Mouse (Mus musculus) embryonic facial prominence, embryonic 12.5 days (tissue): ENCODE data around the gene BC052040. TPM values are rescaled to one million over a fixed set of nuclear protein-coding genes. Genes with fewer than 3 reads are reported as not detected.

Experiments used
- ATAC-seq: fragments of 200-750 bp; cut with Nextera tagmentation; 2 replicates; pipeline ENCODE4 v1.8.0; 2017; ENCODE audit not compliant: insufficient number of reproducible peaks, insufficient read depth, low FRiP score, low TSS enrichment
- H3K27ac ChIP-seq: fragments of 300-500 bp; sonication (generic); 2 replicates; pipeline ENCODE4 v1.5.1; 2016; ENCODE audit warnings: mild to moderate bottlenecking
- H3K27me3 ChIP-seq: fragments of 300-500 bp; sonication (generic); 2 replicates; pipeline ENCODE4 v1.6.1; 2016; ENCODE audit warnings: mild to moderate bottlenecking, moderate library complexity
- H3K36me3 ChIP-seq: fragments of 300-500 bp; sonication (generic); 2 replicates; pipeline ENCODE4 v1.6.1; 2016; ENCODE audit warnings: mild to moderate bottlenecking
- H3K4me1 ChIP-seq: fragments of 300-500 bp; sonication (generic); 2 replicates; pipeline ENCODE4 v1.6.1; 2016
- H3K4me2 ChIP-seq: fragments of 300-500 bp; sonication (generic); replicated peaks from 2 replicates; pipeline ENCODE4 v1.6.1; 2016; ENCODE audit warnings: mild to moderate bottlenecking, moderate library complexity
- H3K4me3 ChIP-seq: fragments of 300-500 bp; sonication (generic); 2 replicates; pipeline ENCODE4 v1.5.1; 2016; ENCODE audit warnings: mild to moderate bottlenecking
- H3K9ac ChIP-seq: fragments of 300-500 bp; sonication (generic); 2 replicates; pipeline ENCODE4 v1.6.1; 2016; ENCODE audit warnings: mild to moderate bottlenecking, moderate library complexity
- H3K9me3 ChIP-seq: fragments of 300-500 bp; sonication (generic); 2 replicates; pipeline ENCODE4 v1.6.1; 2016; ENCODE audit warnings: mild to moderate bottlenecking, moderate library complexity
- WGBS: fragments of 180-500 bp; shearing (Covaris S2); methylation state at CpG from one replicate; pipeline ENCODE4 v1.1.7; 2016; 5-methylcytosine and 5-hydroxymethylcytosine counted together
- polyA plus RNA-seq: library from polyadenylated mRNA; unstranded; fragments of >200 nt; fragmentation: Nextera tagmentation; extraction: Ambion mirVana; gene quantifications from 2 replicates; pipeline ENCODE4 v1.2.1, GENCODE M21; 2016

The BC052040 gene
- polyA plus RNA-seq, 1 experiment from 2014 or later, result 14.4 TPM

GRCm38 (mm10) chr2:115574802-115575201, 6.7 kb upstream of the BC052040 start:
- Histone ChIP-seq H3K27me3 (no peaks in the 10 kb centered on the region), H3K4me2 (no peak overlapping the region), H3K9ac (no peak overlapping the region), H3K36me3 (no peaks in the 10 kb centered on the region), H3K27ac (no peak overlapping the region), H3K9me3 (no peaks in the 10 kb centered on the region), H3K4me1 (no peaks in the 10 kb centered on the region), H3K4me3 (no peak overlapping the region)
- ATAC-seq, result no peak
- WGBS, result 69% methylated on average over 5 of the region's 5 CpGs

- Histone ChIP-seq H3K9ac (no peak overlapping the region; the same call in 1 of the 2 replicates), H3K4me3 (peak overlapping the region; percentile 9; the same call in 1 of the 2 replicates), H3K9me3 (no peaks in the 10 kb centered on the region), H3K36me3 (no peaks in the 10 kb centered on the region), H3K4me1 (peaks cover 5% of the 10 kb centered on the region; the same call in 1 of the 2 replicates), H3K4me2 (peak overlapping the region; percentile 44), H3K27me3 (no peaks in the 10 kb centered on the region), H3K27ac (0 out of 2 replicates have a peak overlapping the region, but pooled peaks have one; percentile 23)
- no peak for ATAC-seq
- WGBS, result 31% methylated on average over 18 of the region's 18 CpGs
These were observed 2.2 kb upstream of the BC052040 start for GRCm38 (mm10) chr2:115579171-115579900.

- Histone ChIP-seq H3K36me3 (no peaks in the 10 kb centered on the region), H3K27ac (no peak overlapping the region), H3K4me2 (no peak overlapping the region), H3K27me3 (no peaks in the 10 kb centered on the region), H3K4me3 (no peak overlapping the region), H3K9me3 (no peaks in the 10 kb centered on the region), H3K9ac (no peak overlapping the region), H3K4me1 (peaks cover 5% of the 10 kb centered on the region; the same call in 1 of the 2 replicates)
- no peak for ATAC-seq
- WGBS, result 43% methylated on average over 6 of the region's 6 CpGs
These were observed 1.5 kb upstream of the BC052040 start for GRCm38 (mm10) chr2:115579976-115580375.

- Histone ChIP-seq H3K36me3 (no peaks in the 10 kb centered on the region), H3K4me2 (peak overlapping the region; percentile 71), H3K9me3 (no peaks in the 10 kb centered on the region), H3K4me1 (peaks cover 5% of the 10 kb centered on the region; the same call in 1 of the 2 replicates), H3K9ac (peak overlapping the region; percentile 64), H3K27ac (peak overlapping the region; percentile 61; the same call in 1 of the 2 replicates), H3K4me3 (peak overlapping the region; percentile 55), H3K27me3 (no peaks in the 10 kb centered on the region)
- no peak for ATAC-seq
- WGBS, result 65% methylated on average over 10 of the region's 10 CpGs
These were observed 583 bp downstream of the BC052040 start for GRCm38 (mm10) chr2:115581989-115582608.

- H3K4me1 ChIP-seq, result peaks cover 5% of the 10 kb centered on the region; the same call in 1 of the 2 replicates
- H3K27ac ChIP-seq, result no peak overlapping the region
- H3K4me3 ChIP-seq, result no peak overlapping the region
- no peaks in the 10 kb centered on the region for H3K9me3 ChIP-seq
- H3K9ac ChIP-seq, result no peak overlapping the region
- ATAC-seq, result no peak
- no peaks in the 10 kb centered on the region for H3K36me3 ChIP-seq
- H3K27me3 ChIP-seq, result no peaks in the 10 kb centered on the region
- no peak overlapping the region for H3K4me2 ChIP-seq
These were observed 2.3 kb downstream of the BC052040 start for GRCm38 (mm10) chr2:115583776-115584175.

GRCm38 (mm10) chr2:115590602-115591001, 9.1 kb downstream of the BC052040 start:
- Histone ChIP-seq H3K4me2 (no peak overlapping the region), H3K4me3 (no peak overlapping the region), H3K27me3 (no peaks in the 10 kb centered on the region), H3K4me1 (peaks cover 9% of the 10 kb centered on the region), H3K9me3 (no peaks in the 10 kb centered on the region), H3K36me3 (no peaks in the 10 kb centered on the region), H3K9ac (no peak overlapping the region), H3K27ac (no peak overlapping the region)
- no peak for ATAC-seq
- WGBS, result 92% methylated on average over 2 of the region's 2 CpGs

- no peak for ATAC-seq
- H3K4me1 ChIP-seq, result peaks cover 9% of the 10 kb centered on the region
- no peak overlapping the region for H3K4me2 ChIP-seq
- no peak overlapping the region for H3K4me3 ChIP-seq
- WGBS, result 84% methylated on average over 2 of the region's 2 CpGs
- no peaks in the 10 kb centered on the region for H3K27me3 ChIP-seq
- no peaks in the 10 kb centered on the region for H3K36me3 ChIP-seq
- H3K27ac ChIP-seq, result no peak overlapping the region
- no peak overlapping the region for H3K9ac ChIP-seq
- no peaks in the 10 kb centered on the region for H3K9me3 ChIP-seq
These were observed 11.2 kb downstream of the BC052040 start for GRCm38 (mm10) chr2:115592651-115593119.

GRCm38 (mm10) chr2:115597017-115597416, 15.5 kb downstream of the BC052040 start:
- Histone ChIP-seq H3K9me3 (no peaks in the 10 kb centered on the region), H3K27me3 (no peaks in the 10 kb centered on the region), H3K27ac (no peak overlapping the region), H3K4me3 (no peak overlapping the region), H3K36me3 (no peaks in the 10 kb centered on the region), H3K4me1 (peaks cover 13% of the 10 kb centered on the region), H3K9ac (no peak overlapping the region), H3K4me2 (no peak overlapping the region)
- no peak for ATAC-seq
- 83% methylated on average over 10 of the region's 10 CpGs for WGBS

DNA sequence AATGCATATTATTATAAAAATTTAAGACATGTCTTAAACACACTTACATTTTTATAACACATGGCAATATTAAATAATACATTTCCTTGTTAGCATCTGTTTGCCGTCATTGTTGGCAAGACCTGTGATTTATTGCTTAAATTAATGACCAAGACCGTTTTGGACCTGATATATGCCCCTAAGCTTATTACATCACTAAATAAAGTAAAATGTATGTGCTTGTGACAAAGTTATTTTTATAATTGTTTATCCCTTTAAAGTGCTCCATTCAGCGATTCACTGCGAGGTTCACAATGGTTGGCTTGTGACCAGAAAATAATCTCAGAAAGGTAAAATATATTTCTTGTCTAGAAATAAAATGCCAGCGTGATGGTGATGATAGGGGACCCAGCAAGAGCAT, 16.8 kb downstream of the BC052040 start:
- WGBS, result 82% methylated on average over 5 of the region's 5 CpGs
- Histone ChIP-seq H3K27me3 (no peaks in the 10 kb centered on the region), H3K4me1 (peaks cover 4% of the 10 kb centered on the region; the same call in 1 of the 2 replicates), H3K27ac (no peak overlapping the region), H3K4me3 (no peak overlapping the region), H3K9ac (no peak overlapping the region), H3K9me3 (no peaks in the 10 kb centered on the region), H3K36me3 (no peaks in the 10 kb centered on the region), H3K4me2 (no peak overlapping the region)
- no peak for ATAC-seq

DNA sequence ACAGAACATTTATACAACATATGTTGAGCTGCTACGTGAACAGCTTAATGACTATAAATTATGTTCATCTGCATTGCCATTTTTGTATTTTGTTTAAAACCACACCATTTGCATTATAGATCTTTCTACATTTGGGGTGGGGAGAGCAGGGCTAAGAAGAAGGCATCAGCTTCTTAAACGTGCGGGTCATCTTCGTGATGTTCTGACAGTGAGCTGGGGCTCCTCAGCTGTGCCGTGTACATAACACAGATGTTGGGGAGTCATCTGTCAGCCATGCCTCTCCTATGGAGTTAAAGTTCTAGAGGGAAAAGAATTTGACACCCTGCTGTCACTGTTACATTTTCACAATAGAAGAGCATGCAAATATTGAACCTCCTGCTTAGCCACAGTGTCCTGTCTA, 19.2 kb downstream of the BC052040 start:
- H3K9me3 ChIP-seq, result no peaks in the 10 kb centered on the region
- H3K4me3 ChIP-seq, result no peak overlapping the region
- H3K4me1 ChIP-seq, result peaks cover 4% of the 10 kb centered on the region; the same call in 1 of the 2 replicates
- no peak overlapping the region for H3K27ac ChIP-seq
- H3K4me2 ChIP-seq, result no peak overlapping the region
- no peak overlapping the region for H3K9ac ChIP-seq
- ATAC-seq, result no peak
- WGBS, result 50% methylated on average over 5 of the region's 5 CpGs
- no peaks in the 10 kb centered on the region for H3K27me3 ChIP-seq
- no peaks in the 10 kb centered on the region for H3K36me3 ChIP-seq

- H3K27me3 ChIP-seq, result no peaks in the 10 kb centered on the region
- H3K27ac ChIP-seq, result no peak overlapping the region
- 93% methylated on average over 1 of the region's 1 CpGs for WGBS
- H3K4me3 ChIP-seq, result no peak overlapping the region
- no peaks in the 10 kb centered on the region for H3K36me3 ChIP-seq
- no peak for ATAC-seq
- no peak overlapping the region for H3K4me2 ChIP-seq
- no peak overlapping the region for H3K9ac ChIP-seq
- H3K9me3 ChIP-seq, result no peaks in the 10 kb centered on the region
- H3K4me1 ChIP-seq, result peaks cover 4% of the 10 kb centered on the region; the same call in 1 of the 2 replicates
These were observed 19.8 kb downstream of the BC052040 start for GRCm38 (mm10) chr2:115601280-115601679.

GRCm38 (mm10) chr2:115602116-115602515, 20.6 kb downstream of the BC052040 start:
- no peaks in the 10 kb centered on the region for H3K36me3 ChIP-seq
- H3K27ac ChIP-seq, result no peak overlapping the region
- 85% methylated on average over 2 of the region's 2 CpGs for WGBS
- ATAC-seq, result no peak
- H3K27me3 ChIP-seq, result no peaks in the 10 kb centered on the region
- H3K4me1 ChIP-seq, result peaks cover 4% of the 10 kb centered on the region; the same call in 1 of the 2 replicates
- H3K4me3 ChIP-seq, result no peak overlapping the region
- H3K4me2 ChIP-seq, result no peak overlapping the region
- H3K9ac ChIP-seq, result no peak overlapping the region
- H3K9me3 ChIP-seq, result no peaks in the 10 kb centered on the region
